Mouse (Mus musculus) limb, embryonic 14.5 days (tissue): ENCODE results near the gene 2610001J05Rik. TPM values are rescaled to one million over a fixed set of nuclear protein-coding genes. Genes with fewer than 3 reads are reported as not detected.
"Not testable (repeated sequence)": the region's sequence is repeated elsewhere in the genome, so short reads cannot be mapped to it uniquely, and the experiment has no call there.

Experiments
- ATAC-seq: fragments of 200-750 bp; cut with Nextera tagmentation; 2 replicates; pipeline ENCODE4 v1.8.0; 2017; ENCODE audit warnings: low read depth, moderate number of reproducible peaks, moderate TSS enrichment; ENCODE audit not compliant: low FRiP score
- DNase-seq: peaks from one replicate; pipeline ENCODE4 v3.0.0-alpha.2; 2015; ENCODE audit warnings: low spot score
- H3K27ac ChIP-seq: fragments of 300-500 bp; sonication (generic); replicated peaks from 2 replicates; pipeline ENCODE4 v1.5.1; 2014; ENCODE audit warnings: low read depth, mild to moderate bottlenecking, low read length, moderate library complexity, mixed read lengths
- H3K27me3 ChIP-seq: fragments of 300-500 bp; sonication (generic); 2 replicates; pipeline ENCODE4 v1.6.1; 2014; ENCODE audit warnings: low read length, mixed read lengths; ENCODE audit not compliant: control insufficient read depth, insufficient read depth
- H3K36me3 ChIP-seq: fragments of 300-500 bp; sonication (generic); 2 replicates; pipeline ENCODE4 v1.6.1; 2014; ENCODE audit warnings: mild to moderate bottlenecking, low read length, moderate library complexity, mixed read lengths; ENCODE audit not compliant: control insufficient read depth, insufficient read depth
- H3K4me1 ChIP-seq: fragments of 300-500 bp; sonication (generic); 2 replicates; pipeline ENCODE4 v1.6.1; 2014; ENCODE audit warnings: antibody characterized with exemption, low read length, mixed read lengths; ENCODE audit not compliant: control insufficient read depth, insufficient read depth
- H3K4me2 ChIP-seq: fragments of 300-500 bp; sonication (generic); replicated peaks from 2 replicates; pipeline ENCODE4 v1.6.1; 2014; ENCODE audit warnings: low read depth, mild to moderate bottlenecking, low read length, moderate library complexity; ENCODE audit not compliant: severe bottlenecking
- H3K4me3 ChIP-seq: fragments of 300-500 bp; sonication (generic); replicated peaks from 2 replicates; pipeline ENCODE4 v1.5.1; 2014; ENCODE audit warnings: low read length
- H3K9ac ChIP-seq: fragments of 300-500 bp; sonication (generic); 2 replicates; pipeline ENCODE4 v1.6.1; 2014; ENCODE audit warnings: mild to moderate bottlenecking, low read depth, low read length, moderate library complexity; ENCODE audit not compliant: severe bottlenecking
- H3K9me3 ChIP-seq: fragments of 300-500 bp; sonication (generic); 2 replicates; pipeline ENCODE4 v1.6.1; 2016; ENCODE audit warnings: low read length; ENCODE audit not compliant: control insufficient read depth
- POLR2A ChIP-seq: fragments of 200-500 bp; IDR thresholded peaks from 2 replicates; pipeline ENCODE4 v1.8.0; 2012; ENCODE audit warnings: inconsistent platforms, mild to moderate bottlenecking, moderate library complexity, borderline replicate concordance; ENCODE audit not compliant: insufficient read depth, insufficient read length; ENCODE audit errors: extremely low read depth
- WGBS: fragments of 180-500 bp; shearing (Covaris S2); extraction: QIAGEN DNeasy Blood & Tissue Kit; methylation state at CpG from one replicate; pipeline ENCODE4 v1.1.7; 2014; 5-methylcytosine and 5-hydroxymethylcytosine counted together
- polyA plus RNA-seq, 2 experiments: library from polyadenylated mRNA; depleted of rRNA in 1 of 2; stranded (reverse) in 1 of 2; unstranded in 1 of 2; fragments of >200 nt; fragmentation: Nextera tagmentation in 1 of 2; extraction: Ambion mirVana in 1 of 2; gene quantifications; 2 replicates each; pipeline versions ENCODE4 v1.2.1 to v1.2.3; 2012 to 2014

Gene 2610001J05Rik
- polyA plus RNA-seq, 2 experiments, result 99.4 to 103 TPM

GRCm38 (mm10) chr6:13859877-13860585, 11.3 kb downstream of the 2610001J05Rik start:
- H3K4me3 ChIP-seq, result no peak overlapping the region
- H3K36me3 ChIP-seq, result no peaks in the 10 kb centered on the region
- DNase-seq (no peak), ATAC-seq (no peak)
- H3K27ac ChIP-seq, result no peak overlapping the region
- H3K4me1 ChIP-seq, result no peaks in the 10 kb centered on the region
- no peak overlapping the region for H3K4me2 ChIP-seq
- WGBS, result 82% methylated on average over 6 of the region's 6 CpGs
- H3K9me3 ChIP-seq, result no peaks in the 10 kb centered on the region
- no peak for TF ChIP-seq POLR2A
- H3K9ac ChIP-seq, result no peak overlapping the region
- no peaks in the 10 kb centered on the region for H3K27me3 ChIP-seq

- Histone ChIP-seq H3K4me2 (no peak overlapping the region), H3K36me3 (no peaks in the 10 kb centered on the region), H3K4me3 (no peak overlapping the region), H3K4me1 (no peaks in the 10 kb centered on the region), H3K27ac (no peak overlapping the region), H3K27me3 (no peaks in the 10 kb centered on the region), H3K9ac (no peak overlapping the region), H3K9me3 (no peaks in the 10 kb centered on the region)
- TF ChIP-seq POLR2A, result no peak
- ATAC-seq, result no peak
- 34% methylated on average over 10 of the region's 11 CpGs for WGBS
- DNase-seq, result no peak
Measured at GRCm38 (mm10) chr6:13854230-13854629, 17.1 kb downstream of the 2610001J05Rik start.

GRCm38 (mm10) chr6:13853244-13853643, 18.1 kb downstream of the 2610001J05Rik start:
- ATAC-seq, result no peak
- Histone ChIP-seq H3K4me3 (no peak overlapping the region), H3K4me1 (no peaks in the 10 kb centered on the region), H3K27me3 (no peaks in the 10 kb centered on the region), H3K27ac (no peak overlapping the region), H3K9ac (no peak overlapping the region), H3K36me3 (no peaks in the 10 kb centered on the region), H3K4me2 (no peak overlapping the region), H3K9me3 (no peaks in the 10 kb centered on the region)
- DNase-seq, result no peak
- no peak for TF ChIP-seq POLR2A
- 53% methylated on average over 4 of the region's 4 CpGs for WGBS

- H3K4me3 ChIP-seq, H3K9ac ChIP-seq, DNase-seq, H3K4me1 ChIP-seq, H3K4me2 ChIP-seq, ATAC-seq, H3K36me3 ChIP-seq, H3K27me3 ChIP-seq, H3K9me3 ChIP-seq, H3K27ac ChIP-seq: not testable (repeated sequence)
- WGBS, result 84% methylated on average over 1 of the region's 1 CpGs
Measured at GRCm38 (mm10) chr6:13846031-13846430, 25.3 kb downstream of the 2610001J05Rik start.

GRCm38 (mm10) chr6:13839345-13840054, 31.8 kb downstream of the 2610001J05Rik start, which contains the start of gene Gpr85:
Gene Gpr85, minus strand, starts transcription at chr6:13839942.
- WGBS, result 42% methylated on average over 18 of the region's 18 CpGs
- H3K36me3 ChIP-seq, result no peaks in the 10 kb centered on the region
- ATAC-seq, result no peak
- H3K27ac ChIP-seq, result peak within 1 kb of the TSS; percentile 81
- H3K4me2 ChIP-seq, result peak within 1 kb of the TSS; percentile 88
- peak within 1 kb of the TSS; percentile 67 for H3K4me3 ChIP-seq
- DNase-seq, result no peak
- no peak for TF ChIP-seq POLR2A
- no peaks in the 10 kb centered on the region for H3K27me3 ChIP-seq
- peak within 1 kb of the TSS; percentile 97 for H3K9ac ChIP-seq
- H3K9me3 ChIP-seq, result no peaks in the 10 kb centered on the region
- no peaks in the 10 kb centered on the region for H3K4me1 ChIP-seq
